Mouse (Mus musculus) A20 (cell line): ENCODE measurements around the gene Jade2.
A peak's percentile ranks its signal among the peaks of the same experiment; 100 is the strongest.

Experiments used
- DNase-seq: peaks from one replicate; pipeline ENCODE4 v3.0.0-alpha.2; 2011; ENCODE audit warnings: low read depth, low spot score

Gene Jade2

GRCm38 (mm10) chr11:51857081-51857671 is at the start of gene Jade2:
Gene Jade2 (minus strand): TSS chr11:51857653.
- peak; percentile 79 for DNase-seq

DNA sequence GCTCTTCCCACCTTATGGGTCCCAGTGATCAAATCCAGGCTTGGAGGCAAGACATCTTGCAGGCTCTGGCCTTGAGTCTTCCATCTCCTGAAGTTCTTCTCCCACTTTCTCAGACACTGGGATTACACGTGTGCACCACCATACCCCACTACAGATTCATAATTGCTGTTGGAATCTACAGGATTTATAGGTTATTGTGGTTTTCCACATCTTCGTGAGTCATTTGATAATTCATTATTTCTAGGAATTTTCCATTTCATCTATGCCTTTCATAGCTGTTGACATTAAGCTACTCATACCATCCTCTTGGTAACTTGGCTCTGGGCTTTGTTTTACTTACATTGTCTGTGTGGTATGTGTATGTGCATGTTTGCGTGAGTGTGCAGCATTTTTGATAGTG is 46.8 kb upstream of the Jade2 start:
- DNase-seq = no peak

DNA sequence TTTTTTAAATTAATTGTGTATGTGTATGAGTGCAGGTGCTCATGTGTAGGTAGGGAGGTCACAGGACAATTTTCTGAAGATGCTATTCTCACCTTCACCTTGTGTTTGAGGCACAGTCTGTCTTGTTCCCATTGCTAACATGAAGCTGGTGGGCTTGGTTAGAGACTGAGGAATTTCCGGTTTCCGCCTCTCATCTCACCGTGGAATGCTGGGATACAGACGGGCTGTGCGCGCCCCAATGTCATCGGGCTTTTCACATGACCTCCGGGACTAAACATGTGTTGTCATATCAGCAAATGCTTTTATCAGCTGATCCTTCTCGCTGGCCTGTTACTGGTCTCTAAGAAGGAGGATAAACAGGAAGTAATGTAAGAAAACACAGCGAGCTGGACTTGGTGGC is 42.2 kb upstream of the Jade2 start:
- DNase-seq = no peak

DNA sequence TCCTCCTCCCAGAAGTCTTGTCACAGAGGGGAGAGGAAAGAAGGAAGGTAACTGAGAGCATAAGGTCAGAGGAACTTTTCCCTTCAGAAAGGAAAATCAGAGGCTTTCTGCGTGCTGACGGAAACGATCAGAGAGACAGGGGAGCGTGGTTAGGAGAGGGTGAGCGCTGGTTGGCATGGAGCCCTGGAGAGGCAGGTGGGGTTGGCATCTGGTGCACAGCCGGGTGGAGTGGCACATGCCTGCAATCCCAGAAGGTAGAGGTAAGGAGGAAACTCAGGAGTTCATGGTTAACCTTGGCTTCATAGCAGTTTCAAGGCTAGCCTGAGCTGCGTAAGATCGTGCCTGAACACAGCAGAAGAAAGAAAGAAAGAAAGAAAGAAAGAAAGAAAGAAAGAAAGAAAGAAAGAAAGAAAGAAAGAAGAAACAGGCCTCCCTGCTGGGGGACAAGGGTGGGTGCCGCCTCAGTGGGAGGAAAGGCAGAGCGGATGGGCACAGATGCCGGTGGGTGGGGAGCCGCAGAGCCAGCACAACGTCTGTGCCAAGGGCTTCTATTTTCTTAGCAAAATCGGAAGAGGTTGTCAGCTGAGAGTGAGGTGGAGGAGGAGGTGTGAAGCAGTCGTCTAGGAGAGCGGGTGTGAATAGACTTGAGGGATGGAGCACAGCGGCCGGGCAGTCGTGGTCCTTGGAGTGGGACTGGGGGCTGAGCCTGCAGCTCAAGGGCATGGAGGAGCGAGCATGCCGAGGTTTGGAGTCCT is 41.0 kb upstream of the Jade2 start:
- no peak for DNase-seq

- no peak for DNase-seq
These were observed 39.9 kb upstream of the Jade2 start for GRCm38 (mm10) chr11:51897311-51897710.

- DNase-seq = no peak
These were observed 38.6 kb upstream of the Jade2 start for GRCm38 (mm10) chr11:51896012-51896411.

GRCm38 (mm10) chr11:51885681-51886080 is 28.2 kb upstream of the Jade2 start:
- DNase-seq = no peak

GRCm38 (mm10) chr11:51884092-51884491 is 26.6 kb upstream of the Jade2 start:
- DNase-seq = no peak

GRCm38 (mm10) chr11:51883670-51884069 is 26.2 kb upstream of the Jade2 start:
- DNase-seq = peak; percentile 51

GRCm38 (mm10) chr11:51881776-51882175 is 24.3 kb upstream of the Jade2 start:
- no peak for DNase-seq

DNA sequence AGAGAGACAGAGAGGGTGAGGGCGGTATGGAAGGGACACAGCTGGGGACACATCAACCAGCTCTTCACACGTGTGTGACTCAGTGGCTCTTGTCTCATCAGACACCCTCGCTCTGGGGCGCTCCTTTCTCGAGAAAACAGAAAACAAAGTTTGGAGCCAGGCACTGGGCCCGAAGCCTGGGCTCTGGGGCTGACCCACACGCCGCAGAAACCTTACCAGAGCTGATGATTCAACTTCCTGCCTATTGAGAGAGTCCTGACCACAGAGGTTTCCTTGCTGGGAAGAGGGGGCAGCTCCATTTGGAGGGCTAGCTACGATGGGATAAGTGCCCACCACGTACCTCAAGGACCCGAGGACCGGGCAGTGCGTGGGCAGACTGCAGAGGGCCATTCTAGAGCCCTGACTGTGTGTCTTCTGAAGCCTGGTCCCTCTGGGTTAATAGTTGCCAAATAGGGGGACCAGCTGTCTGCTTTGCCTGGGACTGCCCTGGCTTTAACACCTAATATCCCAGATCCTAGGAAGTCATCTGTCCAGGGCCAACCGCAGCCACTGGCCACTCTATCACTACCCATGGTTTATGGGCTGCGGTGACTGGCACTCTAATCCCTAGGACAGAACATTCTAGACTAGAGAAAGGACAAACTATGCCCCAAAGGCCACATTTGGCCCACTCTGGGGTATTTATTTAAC is 23.7 kb upstream of the Jade2 start:
- no peak for DNase-seq

DNA sequence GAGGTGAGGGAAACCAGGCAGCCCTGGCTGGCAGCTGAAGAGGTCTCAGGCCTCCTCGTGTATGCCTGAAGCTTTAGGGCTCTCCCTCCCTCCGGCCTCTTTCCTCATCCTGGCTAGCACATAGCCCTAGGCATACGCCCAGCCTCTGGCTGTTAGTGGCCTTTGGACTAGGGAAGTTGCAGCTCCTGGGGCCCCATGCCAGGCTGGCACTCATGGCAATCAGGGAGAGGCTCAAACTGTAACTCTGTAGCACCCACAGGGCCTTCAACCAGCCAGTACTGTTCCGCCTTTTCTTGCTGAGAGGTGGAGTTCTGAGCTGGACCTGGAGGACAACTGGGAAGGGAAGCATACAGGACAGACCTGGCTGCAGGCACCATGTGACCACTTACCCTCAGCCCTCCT is 19.5 kb upstream of the Jade2 start:
- no peak for DNase-seq

DNA sequence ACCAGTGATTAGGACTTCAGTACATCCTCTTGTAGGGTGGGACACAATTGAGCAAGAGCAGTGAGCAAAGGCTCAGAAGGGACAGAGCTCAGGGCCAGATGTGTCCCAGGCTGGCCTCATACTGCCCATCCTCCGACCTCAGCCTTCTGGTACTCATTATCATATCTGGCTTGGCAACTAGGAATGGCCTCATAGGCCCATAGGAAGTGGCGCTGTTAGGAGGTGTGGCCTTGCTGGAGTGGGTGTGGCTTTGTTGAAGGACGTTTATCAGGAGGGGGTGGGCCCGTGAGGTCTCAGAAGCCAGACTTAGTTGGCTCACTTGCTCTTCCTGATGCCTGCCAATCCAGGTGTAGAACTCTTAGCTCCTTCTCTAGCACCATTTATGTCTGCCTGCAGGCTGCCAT is 18.3 kb upstream of the Jade2 start:
- DNase-seq = no peak

GRCm38 (mm10) chr11:51875086-51875485 is 17.6 kb upstream of the Jade2 start:
- DNase-seq = no peak

DNA sequence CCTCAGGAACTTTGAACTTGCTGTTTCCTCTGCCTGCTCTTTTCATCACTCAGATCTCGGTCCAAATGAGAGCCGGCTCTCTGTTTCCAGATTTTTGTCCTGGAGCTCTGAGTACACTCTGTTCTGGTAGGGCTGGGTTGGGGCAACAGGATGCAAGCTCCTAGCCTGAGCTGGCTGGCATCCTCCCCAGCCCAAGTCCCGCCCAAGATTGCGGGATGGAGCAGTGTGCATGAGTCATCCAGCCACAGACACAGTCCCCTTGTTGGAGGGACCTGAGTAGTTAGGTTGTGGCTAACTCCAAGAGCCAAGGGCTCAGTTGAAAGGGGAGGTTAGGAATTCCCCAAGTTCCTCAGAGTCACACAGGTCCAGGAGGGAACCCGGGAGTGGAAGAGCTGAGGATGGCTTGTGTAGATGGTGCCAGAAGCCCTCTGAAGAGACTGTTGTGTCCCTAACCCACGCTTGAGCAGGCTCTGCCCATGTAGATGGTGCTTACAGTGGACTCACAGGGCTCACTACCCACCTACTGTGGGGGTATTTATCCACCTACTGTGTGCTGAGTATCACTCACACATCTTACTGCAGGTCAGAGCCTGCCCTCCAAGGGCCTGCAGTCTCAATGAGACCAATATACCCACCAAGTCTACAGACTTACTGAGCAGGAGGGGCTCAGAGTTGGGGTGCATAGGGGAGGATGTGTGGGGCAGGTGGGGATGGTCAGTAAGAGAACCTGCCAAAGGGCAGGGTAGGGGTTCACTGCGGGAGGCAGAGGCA is 17.0 kb upstream of the Jade2 start:
- no peak for DNase-seq

GRCm38 (mm10) chr11:51873141-51873540 is 15.7 kb upstream of the Jade2 start:
- no peak for DNase-seq

DNA sequence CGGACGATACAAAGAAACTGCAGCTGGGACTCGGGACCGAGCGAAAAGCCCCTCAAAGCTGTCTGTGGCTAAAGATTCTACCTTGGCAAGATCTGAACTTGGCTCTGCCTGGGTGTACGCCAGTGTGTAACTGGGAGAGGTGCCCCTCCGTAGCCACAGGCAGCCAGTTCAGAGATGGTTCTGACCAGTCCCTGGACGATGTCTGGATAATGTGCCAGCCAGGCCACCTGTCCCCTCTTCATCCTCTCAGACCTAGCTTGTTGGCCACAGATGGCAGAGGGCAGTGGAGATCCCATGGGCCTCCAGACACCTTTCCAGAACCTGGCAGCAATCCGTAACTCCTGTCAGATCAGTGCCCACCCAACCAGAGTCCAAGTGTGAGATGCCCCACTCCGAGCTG is 9.8 kb upstream of the Jade2 start:
- DNase-seq = no peak

- DNase-seq = no peak
These were observed 8.6 kb upstream of the Jade2 start for GRCm38 (mm10) chr11:51866020-51866419.

DNA sequence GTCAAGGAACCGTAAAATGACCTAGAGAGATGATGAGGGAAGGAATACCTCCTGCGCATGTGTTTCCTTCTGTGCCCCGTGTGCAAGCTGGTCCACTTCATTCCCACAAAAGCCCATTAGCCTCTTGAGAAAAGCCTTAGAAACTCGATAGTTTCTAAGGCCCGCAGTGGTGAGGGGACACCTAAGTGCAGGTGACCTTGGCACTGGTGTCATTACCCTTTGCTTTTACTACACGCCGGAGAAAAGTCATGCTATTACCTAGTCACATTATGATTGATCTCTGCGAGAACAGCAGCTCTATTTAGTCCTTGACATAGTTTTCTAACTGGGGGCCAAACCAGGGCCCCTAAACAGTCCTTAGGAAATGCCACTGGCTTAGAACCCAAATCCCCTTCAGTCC is 3.2 kb upstream of the Jade2 start:
- no peak for DNase-seq

DNA sequence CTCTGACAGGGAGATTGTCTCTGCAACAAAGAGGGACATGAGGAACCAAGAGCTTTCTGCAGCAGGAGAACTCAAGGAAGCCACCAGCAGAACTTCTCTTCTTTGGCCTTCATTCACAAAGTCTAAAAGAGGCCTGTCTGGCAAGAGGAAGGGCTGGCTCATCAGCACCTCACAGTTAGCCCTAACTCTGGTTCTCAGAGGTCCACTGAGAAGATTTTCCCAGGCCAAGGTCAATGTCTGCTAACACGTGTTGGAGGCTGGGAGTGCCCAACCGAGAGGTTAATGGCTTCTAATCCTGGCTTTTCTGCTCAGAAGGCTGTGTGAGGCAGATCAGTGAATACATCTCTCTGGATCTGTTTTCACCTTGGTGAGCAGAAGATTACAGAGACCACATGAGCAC is 2.1 kb upstream of the Jade2 start:
- DNase-seq = no peak

DNA sequence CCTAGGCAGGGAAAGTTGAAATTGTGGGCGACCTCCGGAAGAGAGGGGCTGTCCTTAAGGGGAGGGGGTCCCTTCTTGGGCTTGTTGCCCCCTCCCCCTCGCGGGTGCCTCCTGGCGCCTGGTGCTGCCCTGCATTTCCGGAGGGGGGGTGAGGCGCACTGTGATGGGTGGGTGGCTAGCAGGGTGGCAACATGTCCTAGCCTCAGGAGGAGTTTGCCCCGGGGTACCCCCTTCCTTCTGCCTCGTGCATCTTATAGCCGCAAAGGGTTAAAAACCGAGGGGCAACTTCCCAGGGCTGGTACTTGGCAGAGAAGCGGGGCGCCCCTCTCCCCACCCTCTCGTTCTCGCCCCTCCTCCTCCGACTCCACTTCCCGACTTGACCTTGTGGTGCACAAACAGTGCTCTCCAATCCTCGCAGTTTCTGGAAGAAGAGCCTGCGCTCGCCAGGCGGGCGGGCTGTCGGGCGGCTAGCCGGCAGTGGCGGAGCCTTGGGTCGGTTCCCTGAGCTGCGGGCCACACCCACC is 1.1 kb upstream of the Jade2 start:
- peak; percentile 82 for DNase-seq
